Mouse (Mus musculus) heart, embryonic 11.5 days (tissue): ENCODE data around the gene Tmed1. TPM values are rescaled to one million over a fixed set of nuclear protein-coding genes. Genes with fewer than 3 reads are reported as not detected.
A peak's percentile ranks its signal among the peaks of the same experiment; 100 is the strongest.
"Not testable (repeated sequence)": the region's sequence is repeated elsewhere in the genome, so short reads cannot be mapped to it uniquely, and the experiment has no call there.

ENCODE experiments used
- ATAC-seq: fragments of 200-750 bp; cut with Nextera tagmentation; replicated peaks from 2 replicates; pipeline ENCODE4 v1.8.0; 2017; ENCODE audit warnings: moderate library complexity; ENCODE audit not compliant: insufficient number of reproducible peaks, low FRiP score, low TSS enrichment
- H3K27ac ChIP-seq: fragments of 300-500 bp; sonication (generic); 2 replicates; pipeline ENCODE4 v1.5.1; 2014; ENCODE audit warnings: mild to moderate bottlenecking, low read depth, low read length
- H3K27me3 ChIP-seq: fragments of 300-500 bp; sonication (generic); 2 replicates; pipeline ENCODE4 v1.6.1; 2014; ENCODE audit warnings: mild to moderate bottlenecking, low read length, mixed read lengths; ENCODE audit not compliant: control insufficient read depth, insufficient read depth
- H3K36me3 ChIP-seq: fragments of 300-500 bp; sonication (generic); 2 replicates; pipeline ENCODE4 v1.6.1; 2014; ENCODE audit warnings: mild to moderate bottlenecking, low read length, moderate library complexity, mixed read lengths; ENCODE audit not compliant: control insufficient read depth, insufficient read depth
- H3K4me1 ChIP-seq: fragments of 300-500 bp; sonication (generic); 2 replicates; pipeline ENCODE4 v1.6.1; 2014; ENCODE audit warnings: low read length; ENCODE audit not compliant: control insufficient read depth, insufficient read depth
- H3K4me2 ChIP-seq: fragments of 300-500 bp; sonication (generic); 2 replicates; pipeline ENCODE4 v1.6.1; 2014; ENCODE audit warnings: mild to moderate bottlenecking, moderate library complexity
- H3K4me3 ChIP-seq: fragments of 300-500 bp; sonication (generic); 2 replicates; pipeline ENCODE4 v1.5.1; 2014; ENCODE audit warnings: low read depth, low read length
- H3K9ac ChIP-seq: fragments of 300-500 bp; sonication (generic); 2 replicates; pipeline ENCODE4 v1.6.1; 2014; ENCODE audit warnings: mild to moderate bottlenecking, low read depth, low read length, moderate library complexity
- H3K9me3 ChIP-seq: fragments of 300-500 bp; sonication (generic); replicated peaks from 2 replicates; pipeline ENCODE4 v1.6.1; 2016; ENCODE audit warnings: low read length; ENCODE audit not compliant: control insufficient read depth
- WGBS: fragments of 180-500 bp; shearing (Covaris S2); extraction: QIAGEN DNeasy Blood & Tissue Kit; methylation state at CpG from one replicate; pipeline ENCODE4 v1.1.7; 2014; ENCODE audit not compliant: insufficient replicate concordance; 5-methylcytosine and 5-hydroxymethylcytosine counted together
- polyA plus RNA-seq: library from polyadenylated mRNA; unstranded; fragments of >200 nt; fragmentation: Nextera tagmentation; extraction: Ambion mirVana; gene quantifications from 2 replicates; pipeline ENCODE4 v1.2.1, GENCODE M21; 2014

The Tmed1 gene
- polyA plus RNA-seq, 1 experiment from 2014 or later = 79.8 TPM

DNA sequence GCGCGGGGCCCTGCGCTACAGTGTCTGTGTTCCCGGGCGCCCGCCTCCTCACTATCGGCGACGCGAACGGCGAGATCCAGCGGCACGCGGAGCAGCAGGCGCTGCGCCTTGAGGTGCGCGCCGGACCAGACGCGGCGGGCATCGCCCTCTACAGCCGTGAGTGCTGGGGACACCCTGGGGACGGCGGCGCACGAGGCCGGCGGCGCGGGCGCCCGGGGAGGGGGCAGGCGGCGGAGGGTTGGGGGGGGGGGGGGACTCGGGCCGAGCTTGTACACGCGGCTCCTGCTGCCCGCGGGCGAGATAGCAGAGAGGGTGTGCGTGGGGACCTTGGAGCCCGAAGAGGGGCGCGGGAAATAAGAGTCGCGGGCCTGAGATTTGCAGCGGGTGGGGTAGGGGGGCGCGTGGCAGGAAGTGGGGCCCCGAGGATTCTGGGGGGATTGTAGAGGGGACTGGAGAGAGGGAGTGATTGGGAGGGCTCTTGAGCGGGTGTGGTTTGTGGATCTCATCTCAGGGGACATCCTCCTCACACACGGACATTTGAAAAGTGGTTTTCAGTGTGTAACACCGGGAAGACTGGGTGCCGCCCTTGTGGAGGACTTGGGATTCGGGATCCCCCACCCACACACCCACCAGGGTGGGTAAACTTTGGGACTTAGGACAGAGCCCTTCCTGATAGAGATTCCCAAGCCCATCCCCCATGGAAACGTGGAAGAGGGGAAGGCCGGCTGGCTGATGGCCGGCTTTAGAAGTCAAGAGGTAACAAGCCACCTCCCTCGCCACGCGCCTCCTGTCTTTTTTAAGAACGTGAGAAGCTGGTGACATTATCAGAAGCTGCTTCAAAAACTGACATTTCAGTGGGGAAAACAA, 37.3 kb upstream of the Tmed1 start:
- H3K36me3 ChIP-seq = peaks cover 7% of the 10 kb centered on the region; the same call in 1 of the 2 replicates
- H3K4me2 ChIP-seq = peak overlapping the region; percentile 71
- WGBS = under 1% methylated on average over 42 of the region's 66 CpGs
- peak overlapping the region; percentile 81 for H3K4me3 ChIP-seq
- peak; percentile 36 for ATAC-seq
- H3K4me1 ChIP-seq = peaks cover 9% of the 10 kb centered on the region
- no peaks in the 10 kb centered on the region for H3K27me3 ChIP-seq
- H3K9ac ChIP-seq = peak overlapping the region; percentile 97
- H3K27ac ChIP-seq = peak overlapping the region; percentile 98
- no peaks in the 10 kb centered on the region for H3K9me3 ChIP-seq

DNA sequence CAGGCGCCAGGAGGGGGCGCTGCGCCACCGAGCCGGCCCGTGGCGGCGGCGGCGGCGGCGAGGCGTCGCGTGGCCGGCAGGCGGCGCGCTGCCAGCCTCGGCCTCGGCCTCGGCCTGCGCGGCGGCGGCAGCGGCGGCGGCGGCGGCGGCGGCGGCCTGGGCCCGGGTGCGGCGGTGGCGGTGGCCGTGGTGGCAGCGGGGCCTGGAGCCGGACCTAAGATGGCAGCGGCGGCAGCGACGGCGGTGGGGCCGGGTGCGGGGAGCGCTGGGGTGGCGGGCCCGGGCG, 36.7 kb upstream of the Tmed1 start, which contains the start of gene Carm1:
Gene Carm1, plus strand, starts transcription at position 106 of the 286 bp plus-strand sequence.
- peak within 1 kb of the TSS; percentile 97 for H3K9ac ChIP-seq
- peaks cover 9% of the 10 kb centered on the region for H3K4me1 ChIP-seq
- ATAC-seq = no peak
- peak within 1 kb of the TSS; percentile 81 for H3K4me3 ChIP-seq
- H3K4me2 ChIP-seq = peak within 1 kb of the TSS; percentile 71
- H3K27me3 ChIP-seq = no peaks in the 10 kb centered on the region
- peak within 1 kb of the TSS; percentile 98 for H3K27ac ChIP-seq
- WGBS = 0% methylated on average over 25 of the region's 52 CpGs
- H3K9me3 ChIP-seq = no peaks in the 10 kb centered on the region
- peaks cover 7% of the 10 kb centered on the region; the same call in 1 of the 2 replicates for H3K36me3 ChIP-seq

DNA sequence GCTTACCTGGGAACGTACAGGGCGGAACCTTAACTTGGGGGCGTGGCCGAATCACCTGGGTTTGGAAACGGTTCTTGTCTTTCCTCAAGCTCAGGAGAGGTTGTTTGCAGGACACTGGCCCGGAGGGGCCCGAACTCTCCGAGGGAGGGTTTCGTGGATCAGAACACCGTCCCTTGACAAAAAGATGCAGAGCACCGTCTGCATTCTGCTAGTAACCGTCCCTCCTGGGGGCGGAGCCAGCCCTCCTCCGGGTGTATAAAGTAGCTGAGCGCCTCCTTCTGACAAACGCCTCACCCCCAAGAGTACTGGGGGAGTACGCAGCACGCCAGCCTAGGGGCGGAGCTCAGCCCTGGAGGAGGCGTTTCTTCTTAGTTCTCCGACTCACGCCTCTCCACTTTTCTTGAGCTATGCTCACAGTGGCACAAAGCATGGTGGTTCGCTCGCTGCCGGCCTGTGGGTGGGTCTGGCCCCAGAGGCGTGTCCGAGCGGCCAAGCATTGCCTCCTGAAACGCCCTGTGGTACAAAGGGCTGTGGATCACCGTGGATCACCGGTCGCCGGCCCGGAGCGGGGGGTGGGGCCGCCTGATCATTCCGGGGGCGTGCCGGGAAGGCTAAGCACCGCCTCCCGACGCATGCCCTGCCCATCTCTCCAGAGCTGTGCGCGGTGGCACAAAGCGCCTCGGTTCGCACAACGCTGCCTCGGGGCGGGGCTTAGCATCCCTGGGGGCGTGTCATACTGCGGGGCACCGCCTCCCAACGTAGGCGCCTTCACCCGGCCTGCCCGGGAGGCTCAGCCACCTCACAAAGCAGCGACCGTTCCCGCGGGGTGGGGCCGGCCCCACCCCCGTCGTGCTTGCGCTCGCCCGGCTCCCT, 36.1 kb upstream of the Tmed1 start:
- WGBS = under 1% methylated on average over 67 of the region's 67 CpGs
- H3K4me2 ChIP-seq = peak overlapping the region; percentile 71
- peak overlapping the region; percentile 75 for H3K9ac ChIP-seq
- peak overlapping the region; percentile 98 for H3K27ac ChIP-seq
- peaks cover 7% of the 10 kb centered on the region; the same call in 1 of the 2 replicates for H3K36me3 ChIP-seq
- peak overlapping the region; percentile 81 for H3K4me3 ChIP-seq
- H3K9me3 ChIP-seq = no peaks in the 10 kb centered on the region
- H3K27me3 ChIP-seq = no peaks in the 10 kb centered on the region
- peaks cover 9% of the 10 kb centered on the region for H3K4me1 ChIP-seq
- ATAC-seq = peak; percentile 94

DNA sequence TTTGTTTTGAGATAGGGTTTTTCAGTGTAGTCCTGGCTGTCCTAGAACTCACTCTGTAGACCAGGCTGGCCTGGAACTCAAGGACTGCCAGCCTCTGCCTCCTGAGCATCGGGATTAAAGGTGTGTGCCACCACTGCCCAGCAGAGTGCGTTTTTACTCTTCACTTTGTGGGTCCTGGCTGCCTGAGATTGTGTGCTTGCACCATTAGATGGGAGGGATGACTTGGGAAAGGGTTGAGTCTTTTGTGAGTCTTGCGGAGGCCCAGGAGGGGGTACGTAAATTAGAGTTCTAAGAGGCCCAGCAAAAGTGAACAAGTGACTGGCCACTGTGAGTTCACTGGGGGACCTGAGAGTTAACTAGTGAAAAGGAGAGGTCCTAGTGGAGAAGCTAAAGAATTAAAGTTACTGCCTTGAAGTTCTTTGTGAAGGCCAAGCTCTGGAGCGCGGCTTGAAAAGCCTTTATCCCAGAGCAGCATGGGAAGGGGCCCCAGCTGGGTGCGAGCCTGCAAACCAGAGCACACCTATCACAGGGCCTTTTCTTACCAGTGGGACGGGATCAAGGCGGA, 35.4 kb upstream of the Tmed1 start:
- Histone ChIP-seq H3K9me3 (no peaks in the 10 kb centered on the region), H3K4me2 (peak overlapping the region; percentile 71), H3K9ac (peak overlapping the region; percentile 75), H3K4me1 (peaks cover 9% of the 10 kb centered on the region), H3K27me3 (no peaks in the 10 kb centered on the region), H3K4me3 (peak overlapping the region; percentile 81), H3K36me3 (0 out of 2 replicates have a peak, but pooled peaks cover 3% of the 10 kb centered on the region), H3K27ac (peak overlapping the region; percentile 98)
- peak; percentile 60 for ATAC-seq
- 10% methylated on average over 9 of the region's 9 CpGs for WGBS

DNA sequence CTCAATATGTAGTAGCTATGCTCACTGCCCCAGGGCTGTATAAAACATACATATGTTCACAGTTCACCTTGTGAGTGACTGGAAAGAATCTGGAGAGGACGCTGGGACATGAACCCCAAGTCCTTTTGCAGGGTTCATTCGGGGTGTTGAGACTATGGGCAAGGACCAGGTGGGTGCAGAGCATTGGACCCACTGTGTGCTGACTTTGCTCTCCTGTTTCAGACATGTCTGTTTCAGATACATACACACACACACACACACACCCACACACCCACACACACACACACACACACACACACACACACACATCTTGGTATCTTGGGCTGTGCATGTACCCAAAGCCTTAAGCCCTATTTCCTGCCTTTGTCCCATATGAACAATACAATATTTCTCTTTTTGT, 31.9 kb upstream of the Tmed1 start:
- H3K4me1 ChIP-seq, H3K4me3 ChIP-seq, H3K9ac ChIP-seq, H3K9me3 ChIP-seq, H3K36me3 ChIP-seq, H3K27ac ChIP-seq, H3K27me3 ChIP-seq, H3K4me2 ChIP-seq, ATAC-seq: not testable (repeated sequence)
- WGBS = 86% methylated on average over 2 of the region's 2 CpGs

DNA sequence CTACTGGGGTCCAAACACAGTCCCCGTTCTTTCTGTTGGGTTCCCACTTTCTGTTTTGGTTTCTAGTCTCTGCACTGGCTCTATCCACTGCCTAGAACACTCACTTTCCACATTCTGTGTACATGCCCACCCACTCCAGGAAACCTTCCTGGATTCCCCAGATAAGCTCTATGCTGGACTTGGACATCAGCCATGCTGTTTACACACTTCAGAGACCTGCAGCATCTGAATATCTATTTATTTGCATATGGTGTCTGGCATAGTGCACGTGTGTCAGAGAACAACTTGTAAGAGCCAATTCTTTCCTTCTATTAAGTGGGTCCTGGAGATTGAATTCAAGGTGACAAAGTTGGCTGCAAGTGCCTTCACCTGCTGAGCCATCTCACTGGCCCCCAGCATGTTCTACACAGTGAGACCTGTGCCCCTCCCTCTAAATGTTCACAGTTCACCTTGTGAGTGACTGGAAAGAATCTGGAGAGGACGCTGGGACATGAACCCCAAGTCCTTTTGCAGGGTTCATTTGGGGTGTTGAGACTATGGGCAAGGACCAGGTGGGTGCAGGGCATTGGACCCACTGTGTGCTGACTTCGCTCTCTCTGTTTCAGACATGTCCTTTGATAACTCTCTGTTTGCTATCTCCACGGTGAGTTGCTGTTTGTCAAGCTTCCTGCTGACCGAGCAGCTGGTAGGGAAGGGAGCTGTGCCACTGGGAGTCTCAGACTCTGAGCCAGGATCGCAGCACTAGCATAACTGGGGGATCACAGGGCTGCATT, 30.1 kb upstream of the Tmed1 start:
- Histone ChIP-seq H3K4me2 (no peak overlapping the region), H3K27ac (no peak overlapping the region), H3K9me3 (no peaks in the 10 kb centered on the region), H3K9ac (no peak overlapping the region), H3K27me3 (no peaks in the 10 kb centered on the region), H3K36me3 (no peaks in the 10 kb centered on the region), H3K4me1 (no peaks in the 10 kb centered on the region; the same call in 1 of the 2 replicates), H3K4me3 (no peak overlapping the region)
- WGBS = 60% methylated on average over 7 of the region's 7 CpGs
- no peak for ATAC-seq

DNA sequence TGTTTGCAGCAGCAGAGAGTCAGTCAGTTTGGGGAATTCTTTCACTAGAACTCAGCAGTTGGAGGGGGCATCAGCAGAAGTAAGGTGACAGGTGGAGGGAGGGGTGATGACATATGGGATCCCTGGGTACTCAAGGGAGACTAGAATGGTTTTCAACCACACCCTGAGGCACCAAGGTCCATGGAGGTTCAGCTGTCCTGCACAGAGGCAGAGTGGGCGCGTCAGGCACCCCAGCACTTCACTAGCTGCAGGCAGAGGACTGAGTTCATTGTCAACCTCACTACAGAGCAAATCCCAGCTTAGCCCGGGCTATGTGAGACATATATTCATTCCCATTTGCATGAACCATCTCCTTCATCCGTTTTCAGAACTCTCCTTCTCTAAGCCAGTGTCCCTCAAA, 27.0 kb upstream of the Tmed1 start:
- Histone ChIP-seq H3K27ac (no peak overlapping the region), H3K9me3 (no peaks in the 10 kb centered on the region), H3K27me3 (no peaks in the 10 kb centered on the region), H3K4me2 (no peak overlapping the region), H3K9ac (no peak overlapping the region), H3K4me3 (no peak overlapping the region), H3K36me3 (no peaks in the 10 kb centered on the region), H3K4me1 (no peaks in the 10 kb centered on the region; the same call in 1 of the 2 replicates)
- WGBS = 71% methylated on average over 4 of the region's 4 CpGs
- ATAC-seq = no peak

DNA sequence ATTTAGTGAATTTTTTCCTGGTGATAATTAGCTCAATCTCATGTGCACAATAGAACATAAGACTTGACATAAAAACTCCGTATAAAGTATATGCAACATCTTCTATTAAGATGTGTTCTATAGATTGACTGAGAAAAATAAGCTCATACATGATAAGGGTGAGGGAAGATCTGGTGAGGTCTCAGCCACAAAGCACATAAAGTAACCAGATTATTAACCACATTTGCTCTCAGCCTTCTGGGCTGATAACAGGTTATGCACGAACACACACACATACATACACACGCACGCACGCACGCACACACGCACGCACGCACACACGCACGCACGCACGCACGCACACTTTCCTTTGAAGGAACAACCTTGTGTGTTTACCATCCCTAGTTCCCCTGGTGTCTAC, 26.4 kb upstream of the Tmed1 start:
- H3K9me3 ChIP-seq = no peaks in the 10 kb centered on the region
- WGBS = 94% methylated on average over 14 of the region's 14 CpGs
- no peak overlapping the region for H3K4me3 ChIP-seq
- H3K27me3 ChIP-seq = no peaks in the 10 kb centered on the region
- H3K4me1 ChIP-seq = no peaks in the 10 kb centered on the region; the same call in 1 of the 2 replicates
- H3K27ac ChIP-seq = no peak overlapping the region
- H3K36me3 ChIP-seq = no peaks in the 10 kb centered on the region
- no peak for ATAC-seq
- H3K4me2 ChIP-seq = no peak overlapping the region
- no peak overlapping the region for H3K9ac ChIP-seq
